Mouse (Mus musculus) cerebellum, adult 2 months (tissue): ENCODE measurements at regions not wholly inside any gene's neighbourhood (a gene's known extent, or its start where the extent isn't known, plus 50 kb on each side); places are given as distances from the start of the nearest gene placed in this dataset.

Experiments
- CTCF ChIP-seq: fragments of 200-500 bp; IDR thresholded peaks from 2 replicates; pipeline ENCODE4 v1.5.1; 2011; ENCODE audit warnings: low read depth, mild to moderate bottlenecking, control low read depth, low read length, moderate library complexity, borderline replicate concordance; ENCODE audit not compliant: insufficient read depth
- POLR2A ChIP-seq: fragments of 200-500 bp; IDR thresholded peaks from 2 replicates; pipeline ENCODE4 v1.6.1; 2011; ENCODE audit warnings: low read length, control low read depth, borderline replicate concordance; ENCODE audit not compliant: insufficient read depth

DNA sequence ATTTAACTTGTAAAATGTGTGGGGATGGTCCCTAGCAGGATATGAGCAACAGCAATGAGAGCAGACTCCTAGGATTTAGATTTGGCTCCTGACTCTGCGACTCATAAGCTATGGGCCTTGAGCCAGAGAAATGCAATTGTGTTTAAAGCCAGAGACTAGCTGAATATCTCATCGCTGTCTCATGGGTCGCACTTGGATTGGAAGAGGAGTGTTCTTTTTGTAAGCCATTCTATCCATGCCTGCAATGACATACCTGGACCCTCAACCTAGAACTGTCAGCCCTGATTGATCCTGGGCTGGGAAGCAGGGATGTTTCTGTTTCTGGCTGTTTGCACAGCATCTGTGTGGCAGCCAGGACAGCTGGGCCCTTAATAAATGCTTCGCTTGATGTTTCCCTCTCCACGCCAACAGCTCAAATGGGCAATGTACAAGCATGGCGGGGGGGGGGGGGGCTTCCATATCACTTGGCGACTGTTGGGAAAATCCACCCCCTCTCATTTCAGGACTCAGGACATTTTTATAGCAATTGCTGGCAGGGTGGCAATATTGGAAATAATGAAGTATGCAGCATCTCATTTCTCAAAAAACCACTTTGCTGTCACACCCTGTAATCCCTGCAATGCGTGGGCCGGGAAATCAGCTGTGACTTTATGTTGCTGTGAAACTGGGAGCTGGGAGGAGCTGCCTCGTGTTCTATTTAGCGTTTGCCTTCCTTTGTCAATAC lies 338.0 kb downstream of the Hs3st1 start:
- TF ChIP-seq POLR2A (no peak), CTCF (no peak)
